Mouse (Mus musculus): ENCODE results near the gene Ptcd2.

Gene Ptcd2

GRCm38 (mm10) chr13:99344599-99345575, at the start of gene Ptcd2, which contains the start of gene Mrps27:
Gene Ptcd2, minus strand, starts transcription at chr13:99344705.
Gene Mrps27, plus strand, starts transcription at chr13:99344786.
- DNase-seq (ENCODE audit: low spot score in 2 of 2), result peak; percentile 96 to 97

GRCm38 (mm10) chr13:99393128-99393527, 48.6 kb upstream of the Ptcd2 start:
- no peak for DNase-seq (ENCODE audit: low spot score in 2 of 2)

- peak; percentile 44 to 79 for DNase-seq (ENCODE audit: low spot score in 2 of 2)
These were observed 46.9 kb upstream of the Ptcd2 start for GRCm38 (mm10) chr13:99391417-99391816.

- DNase-seq (ENCODE audit: low spot score in 2 of 2), result no peak
These were observed 43.7 kb upstream of the Ptcd2 start for GRCm38 (mm10) chr13:99387901-99388811.

GRCm38 (mm10) chr13:99386341-99386740, 41.8 kb upstream of the Ptcd2 start:
- no peak for DNase-seq (ENCODE audit: low spot score in 2 of 2)

GRCm38 (mm10) chr13:99385911-99386310, 41.4 kb upstream of the Ptcd2 start:
- no peak for DNase-seq (ENCODE audit: low spot score in 2 of 2)

GRCm38 (mm10) chr13:99384555-99385203, 40.2 kb upstream of the Ptcd2 start:
- DNase-seq (ENCODE audit: low spot score in 2 of 2), result no peak

- DNase-seq (ENCODE audit: low spot score in 2 of 2), result no peak
These were observed 37.9 kb upstream of the Ptcd2 start for GRCm38 (mm10) chr13:99382373-99382772.

GRCm38 (mm10) chr13:99378223-99378622, 33.7 kb upstream of the Ptcd2 start:
- DNase-seq (ENCODE audit: low spot score in 2 of 2), result no peak

- DNase-seq (ENCODE audit: low spot score in 2 of 2), result no peak
These were observed 32.5 kb upstream of the Ptcd2 start for GRCm38 (mm10) chr13:99377055-99377454.

GRCm38 (mm10) chr13:99375550-99375949, 31.0 kb upstream of the Ptcd2 start:
- DNase-seq (ENCODE audit: low spot score in 2 of 2), result peak; percentile 64 to 73

GRCm38 (mm10) chr13:99374191-99374590, 29.7 kb upstream of the Ptcd2 start:
- no peak for DNase-seq (ENCODE audit: low spot score in 2 of 2)

GRCm38 (mm10) chr13:99373684-99374083, 29.2 kb upstream of the Ptcd2 start:
- DNase-seq (ENCODE audit: low spot score in 2 of 2), result no peak

- DNase-seq (ENCODE audit: low spot score in 2 of 2), result no peak
These were observed 26.8 kb upstream of the Ptcd2 start for GRCm38 (mm10) chr13:99371285-99371684.

- no peak for DNase-seq (ENCODE audit: low spot score in 2 of 2)
These were observed 24.6 kb upstream of the Ptcd2 start for GRCm38 (mm10) chr13:99369103-99369502.

- DNase-seq (ENCODE audit: low spot score in 2 of 2), result no peak
These were observed 23.2 kb upstream of the Ptcd2 start for GRCm38 (mm10) chr13:99367554-99368174.

- no peak for DNase-seq (ENCODE audit: low spot score in 2 of 2)
These were observed 22.1 kb upstream of the Ptcd2 start for GRCm38 (mm10) chr13:99366422-99367175.

- DNase-seq (ENCODE audit: low spot score in 2 of 2), result no peak
These were observed 19.4 kb upstream of the Ptcd2 start for GRCm38 (mm10) chr13:99363866-99364265.

GRCm38 (mm10) chr13:99358921-99359320, 14.4 kb upstream of the Ptcd2 start:
- no peak for DNase-seq (ENCODE audit: low spot score in 2 of 2)

Data from urinary bladder, postnatal 36 days (tissue).